Mouse (Mus musculus) liver, embryonic 14.5 days (tissue): ENCODE measurements around the gene Akr1b3.

Source experiments
- CTCF ChIP-seq: IDR thresholded peaks from 2 replicates; pipeline ENCODE4 v1.5.1; 2016; ENCODE audit warnings: antibody characterized with exemption, low read depth, control low read depth
- EP300 ChIP-seq: IDR thresholded peaks from 2 replicates; pipeline ENCODE4 v1.6.1; 2016; ENCODE audit warnings: antibody characterized with exemption, low read depth

DNA sequence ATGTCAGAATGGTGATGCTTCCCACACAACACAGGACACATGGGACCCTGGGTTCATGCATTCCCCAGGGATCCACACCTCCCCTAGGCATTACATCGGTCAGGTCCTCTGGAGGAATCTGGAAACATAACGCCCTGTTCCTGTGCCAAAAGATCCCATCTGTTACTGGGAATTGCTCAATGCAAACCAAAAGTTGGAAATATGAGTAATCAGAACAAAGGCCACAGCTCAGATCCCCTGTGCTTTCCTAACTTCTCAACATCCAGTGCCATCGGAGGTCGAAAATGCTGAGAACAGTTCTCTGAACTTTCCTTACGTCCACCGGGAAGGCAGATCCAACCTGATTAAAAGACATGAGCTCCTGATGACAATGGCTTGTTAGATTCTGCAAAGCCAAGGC is 26.1 kb upstream of the Akr1b3 start:
- TF ChIP-seq CTCF (no peak), EP300 (no peak)
